Mouse (Mus musculus): ENCODE data around the gene Lad1. TPM values are rescaled to one million over a fixed set of nuclear protein-coding genes. Genes with fewer than 3 reads are reported as not detected.

The Lad1 gene
- total RNA-seq (2015; ENCODE audit: low replicate concordance) (not detected in 2 replicates), total RNA-seq (2017; ENCODE audit: low replicate concordance) (not detected in 2 replicates)

DNA sequence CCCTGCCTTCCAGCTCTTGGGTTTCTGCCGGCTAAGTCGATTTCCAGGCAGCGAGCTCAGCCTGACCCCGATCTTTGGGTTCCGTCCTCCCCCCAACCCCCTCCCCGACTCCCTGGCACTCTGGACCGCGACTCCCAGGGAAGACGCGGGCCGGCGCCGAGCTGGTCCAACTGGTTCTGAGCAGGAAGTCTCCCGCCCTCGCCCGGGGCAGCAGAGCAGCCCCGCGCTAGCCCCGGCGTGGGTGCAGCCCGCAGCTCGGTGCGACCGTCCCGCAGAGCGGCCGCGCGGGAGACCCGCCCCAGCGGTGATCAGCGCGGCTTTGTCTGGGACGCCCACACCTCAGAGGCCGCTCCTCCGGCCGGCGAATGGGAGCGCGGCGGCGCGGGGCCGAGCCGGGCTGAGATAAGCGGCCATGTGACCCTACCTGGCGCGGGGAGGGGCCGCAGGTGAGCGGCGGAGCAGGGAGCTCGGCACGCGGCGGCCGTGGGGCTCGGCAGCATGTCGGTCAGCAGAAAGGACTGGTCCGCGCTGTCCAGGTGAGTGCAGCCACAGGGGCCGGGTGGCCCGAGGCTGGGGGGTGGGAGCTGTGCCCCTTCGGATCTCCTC, at the start of gene Lad1:
TSS of gene Lad1 (plus strand) at position 118 of the 606 bp plus-strand sequence.
- ATAC-seq (replicated peaks; ENCODE audit: low FRiP score, poor library complexity, severe bottlenecking) = no peak

- ATAC-seq (replicated peaks; ENCODE audit: low FRiP score, poor library complexity, severe bottlenecking) = no peak
Observed at GRCm38 (mm10) chr1:135770237-135770636, 48.2 kb upstream of the Lad1 start.

DNA sequence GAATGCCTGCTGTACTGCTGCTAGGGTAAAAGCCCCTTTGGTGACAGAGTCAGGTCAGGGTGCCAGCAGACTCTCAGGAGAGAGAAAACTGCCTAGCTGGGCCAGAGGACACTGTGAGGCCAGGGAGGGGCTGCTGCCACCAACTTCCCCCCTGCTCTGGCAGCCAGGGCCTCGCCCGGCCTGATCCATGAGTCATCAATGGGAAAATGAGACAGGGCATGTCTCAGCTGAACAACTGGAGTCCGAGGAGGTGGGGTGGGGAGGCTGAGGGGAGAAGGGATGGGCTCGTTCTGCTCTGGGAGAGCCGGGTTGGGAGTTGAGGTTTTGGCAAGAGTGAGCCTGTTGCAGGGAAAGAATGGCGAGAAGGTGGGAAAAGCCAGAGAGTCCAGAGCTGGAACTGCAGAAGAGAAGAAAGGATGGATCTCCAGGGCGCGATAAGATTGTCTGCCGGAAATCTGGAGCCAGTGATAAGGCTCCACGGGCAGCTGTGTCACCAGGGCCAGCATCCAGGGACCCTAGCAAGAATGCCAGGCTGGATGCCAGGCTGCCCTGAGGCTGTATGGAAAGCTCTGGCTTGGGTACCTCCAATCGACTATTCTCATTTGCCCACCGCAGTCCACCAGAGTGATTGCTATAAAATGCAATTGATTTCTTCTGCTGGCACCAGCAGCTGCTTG, 47.4 kb upstream of the Lad1 start:
- no peak for ATAC-seq (replicated peaks; ENCODE audit: low FRiP score, poor library complexity, severe bottlenecking)

DNA sequence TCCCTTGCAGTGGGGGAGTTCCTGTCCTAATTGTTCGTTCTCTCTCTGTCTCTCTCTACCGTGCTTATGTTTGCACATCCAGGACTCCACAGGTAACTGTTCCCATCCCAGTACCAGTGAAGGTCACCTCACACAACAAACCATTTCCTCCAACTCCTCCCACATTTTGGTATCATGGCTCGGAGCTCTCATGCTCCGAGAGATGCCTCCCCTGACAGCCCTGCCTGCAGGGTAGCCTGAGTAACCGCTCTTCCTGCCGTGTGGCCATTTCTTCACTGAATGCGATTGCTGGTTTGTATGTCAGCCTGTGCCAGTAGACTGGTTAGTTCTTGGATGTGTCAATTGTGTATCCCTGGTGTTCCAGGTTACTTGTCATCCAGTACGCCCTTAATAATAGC, 46.8 kb upstream of the Lad1 start:
- ATAC-seq (replicated peaks; ENCODE audit: low FRiP score, poor library complexity, severe bottlenecking) = no peak

DNA sequence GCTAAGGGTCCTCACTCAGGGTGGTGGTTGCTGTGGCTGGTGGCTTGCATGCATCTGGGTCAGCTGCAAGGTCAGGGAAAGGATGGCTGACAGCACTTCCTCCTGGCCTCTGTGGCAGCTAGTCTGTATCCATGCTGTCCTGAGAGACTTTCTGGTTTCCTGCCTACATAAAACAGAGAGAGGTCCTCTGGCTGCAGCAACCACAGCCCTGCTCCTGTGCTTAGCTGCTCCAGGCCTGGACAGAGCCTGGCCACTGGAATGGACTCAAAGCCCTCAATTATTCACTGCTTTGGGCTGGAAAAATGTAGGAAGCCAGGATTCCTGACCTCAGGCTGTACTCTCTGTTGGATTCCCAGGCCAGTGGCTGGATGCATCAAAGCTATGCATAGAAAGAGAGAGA, 41.8 kb upstream of the Lad1 start:
- ATAC-seq (replicated peaks; ENCODE audit: low FRiP score, poor library complexity, severe bottlenecking) = no peak

DNA sequence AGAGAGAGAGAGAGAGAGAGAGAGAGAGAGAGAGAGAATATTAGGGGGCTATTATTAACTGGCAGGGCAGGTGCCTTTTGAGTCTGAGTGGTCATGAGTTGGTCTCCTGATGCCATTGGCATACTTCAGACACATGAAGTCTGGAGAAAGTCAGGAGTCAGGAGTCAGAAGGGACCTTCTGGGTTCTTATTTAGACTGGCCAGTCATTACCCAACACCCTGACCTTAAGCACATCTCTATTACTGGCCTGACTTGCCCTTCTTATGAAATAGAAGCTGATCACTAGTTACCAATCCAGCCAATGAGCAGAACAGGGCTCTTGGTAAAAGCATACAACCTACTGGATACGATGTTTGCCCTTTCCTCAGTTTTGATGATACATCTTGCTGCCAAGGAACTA, 41.4 kb upstream of the Lad1 start:
- no peak for ATAC-seq (replicated peaks; ENCODE audit: low FRiP score, poor library complexity, severe bottlenecking)

GRCm38 (mm10) chr1:135778780-135779535, 39.4 kb upstream of the Lad1 start, which contains the start of gene Tnni1:
Tnni1 (plus strand) TSS chr1:135779434.
- ATAC-seq (replicated peaks; ENCODE audit: low FRiP score, poor library complexity, severe bottlenecking) = no peak

GRCm38 (mm10) chr1:135780649-135781048, 37.7 kb upstream of the Lad1 start:
- ATAC-seq (replicated peaks; ENCODE audit: low FRiP score, poor library complexity, severe bottlenecking) = no peak

DNA sequence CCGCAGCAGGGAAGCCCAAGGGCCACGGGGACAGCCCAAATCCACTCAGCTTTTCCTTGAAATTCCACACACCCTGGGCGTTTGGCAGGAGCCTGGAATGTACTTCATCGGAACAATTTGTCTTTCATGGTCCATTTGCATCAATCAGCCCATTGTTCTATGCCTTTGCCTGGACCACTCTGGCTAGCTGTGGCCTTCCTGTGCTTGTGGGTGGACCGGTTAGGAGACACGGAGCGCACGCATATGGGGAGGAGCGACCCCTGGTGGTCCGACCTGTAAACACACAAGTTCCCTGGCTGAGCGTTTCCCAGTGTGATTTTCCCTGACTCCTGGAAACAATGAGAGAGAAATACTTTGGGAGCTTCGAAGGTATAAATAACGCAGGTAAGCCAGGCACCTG, 37.2 kb upstream of the Lad1 start:
- peak; percentile 71 for ATAC-seq (replicated peaks; ENCODE audit: low FRiP score, poor library complexity, severe bottlenecking)

DNA sequence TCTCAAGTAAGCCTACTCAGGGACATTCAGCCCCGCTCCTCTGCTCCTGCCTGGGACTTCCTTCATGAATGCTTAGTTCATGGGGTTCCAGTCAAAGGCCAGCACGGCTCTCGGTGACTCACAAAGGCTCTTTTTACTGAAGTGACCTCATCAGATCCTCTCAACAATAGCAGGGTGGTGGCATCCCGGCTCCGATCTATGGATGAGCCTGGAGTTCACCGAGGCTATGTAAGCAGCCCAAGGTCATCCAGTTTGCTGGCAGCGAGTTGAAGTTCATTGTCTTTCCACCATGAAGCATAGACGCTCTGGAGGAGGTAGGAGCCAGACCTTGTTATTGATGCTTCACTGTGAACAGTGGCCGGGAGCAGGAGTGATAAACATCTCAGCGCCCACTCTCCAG, 35.6 kb upstream of the Lad1 start:
- ATAC-seq (replicated peaks; ENCODE audit: low FRiP score, poor library complexity, severe bottlenecking) = no peak

- peak; percentile 66 for ATAC-seq (replicated peaks; ENCODE audit: low FRiP score, poor library complexity, severe bottlenecking)
Observed at GRCm38 (mm10) chr1:135787799-135788198, 30.6 kb upstream of the Lad1 start.

GRCm38 (mm10) chr1:135788708-135789107, 29.7 kb upstream of the Lad1 start:
- no peak for ATAC-seq (replicated peaks; ENCODE audit: low FRiP score, poor library complexity, severe bottlenecking)

GRCm38 (mm10) chr1:135789815-135790214, 28.6 kb upstream of the Lad1 start:
- peak; percentile 64; the same call in 1 of the 2 replicates for ATAC-seq (replicated peaks; ENCODE audit: low FRiP score, poor library complexity, severe bottlenecking)

- ATAC-seq (replicated peaks; ENCODE audit: low FRiP score, poor library complexity, severe bottlenecking) = no peak
Observed at GRCm38 (mm10) chr1:135792143-135792939, 26.1 kb upstream of the Lad1 start.

DNA sequence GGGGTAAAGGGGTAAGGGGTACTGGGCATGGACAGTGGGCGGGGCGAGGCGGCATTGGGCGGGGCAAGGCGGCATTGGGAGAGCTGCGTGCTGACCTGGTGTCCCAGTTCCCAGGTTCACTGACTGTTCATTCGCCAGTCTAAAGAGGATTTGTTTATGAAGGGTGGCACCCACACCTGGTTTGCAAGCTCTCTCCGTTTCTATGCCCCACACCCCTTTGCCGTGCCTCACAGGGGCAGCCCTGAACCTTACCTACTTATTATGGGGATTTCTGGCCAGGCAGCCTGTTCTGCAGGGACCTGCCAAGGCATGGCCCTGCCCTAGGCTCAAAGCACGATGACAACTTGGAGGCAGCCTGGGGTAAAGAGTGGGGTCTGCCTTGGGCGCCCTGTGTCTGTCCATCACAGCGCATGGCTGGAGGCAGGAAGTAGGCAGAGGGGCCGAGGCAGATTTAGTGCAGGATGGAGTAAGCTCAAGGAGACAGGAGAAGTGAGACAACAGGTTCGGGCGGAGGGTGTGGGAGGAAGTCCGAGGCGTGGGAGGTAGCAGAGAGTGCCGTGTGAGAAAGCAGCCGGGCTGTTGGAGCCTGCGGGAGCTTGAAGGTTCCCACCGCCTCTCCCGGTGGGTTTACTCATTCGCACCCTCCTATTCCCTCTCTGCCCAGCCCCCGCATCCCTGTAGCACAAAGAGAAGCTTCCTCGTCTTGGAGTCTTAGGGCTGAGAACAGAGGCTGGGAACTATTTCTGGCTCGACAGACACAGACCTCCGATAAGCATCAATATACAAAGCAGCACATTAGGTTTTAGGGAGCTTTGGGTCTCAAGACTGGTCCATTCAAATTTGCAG, 24.8 kb upstream of the Lad1 start:
- ATAC-seq (replicated peaks; ENCODE audit: low FRiP score, poor library complexity, severe bottlenecking) = no peak

DNA sequence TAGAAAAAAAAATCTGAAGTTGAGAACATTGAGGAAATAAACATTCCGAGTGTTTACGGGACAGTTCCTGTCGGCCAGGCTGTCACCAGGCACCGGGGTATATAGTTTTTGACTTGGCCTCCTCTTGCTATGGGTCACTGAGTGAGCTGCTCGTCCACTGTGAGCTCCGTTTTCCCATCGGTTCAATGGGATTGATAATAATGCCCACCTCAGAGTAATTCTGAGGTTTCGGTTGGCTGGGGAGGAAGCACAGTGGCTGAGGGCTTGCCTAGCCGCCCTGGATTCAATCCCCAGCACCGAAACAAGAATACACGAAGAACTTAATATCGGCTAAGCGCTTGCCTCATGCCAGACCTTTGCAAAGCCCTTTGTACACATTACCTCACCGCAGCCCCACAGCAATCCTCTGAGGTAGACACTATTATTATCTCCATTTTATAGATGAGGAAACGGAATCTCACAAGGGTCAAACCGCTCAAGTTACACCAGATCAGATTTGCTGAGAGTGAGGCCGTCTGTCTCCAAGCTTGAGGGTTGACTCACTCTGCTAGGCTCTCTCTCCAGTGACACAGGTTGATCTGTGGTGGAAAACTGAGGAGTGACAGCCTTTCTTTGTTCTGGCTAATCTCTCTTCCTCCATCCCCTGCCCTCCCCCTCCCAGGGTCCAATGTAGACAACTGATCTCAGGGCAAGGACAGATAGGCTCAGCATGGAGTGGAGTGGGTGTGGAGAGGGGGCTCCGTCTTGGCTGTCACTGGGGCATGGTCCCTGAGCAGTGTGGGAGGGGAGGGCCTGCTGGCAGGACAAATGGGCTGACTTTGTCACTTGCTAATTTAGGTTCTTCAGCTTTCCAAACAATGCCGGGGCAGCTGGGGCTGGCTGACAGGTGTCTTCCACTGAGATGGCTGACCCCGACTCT, 23.9 kb upstream of the Lad1 start:
- no peak for ATAC-seq (replicated peaks; ENCODE audit: low FRiP score, poor library complexity, severe bottlenecking)

DNA sequence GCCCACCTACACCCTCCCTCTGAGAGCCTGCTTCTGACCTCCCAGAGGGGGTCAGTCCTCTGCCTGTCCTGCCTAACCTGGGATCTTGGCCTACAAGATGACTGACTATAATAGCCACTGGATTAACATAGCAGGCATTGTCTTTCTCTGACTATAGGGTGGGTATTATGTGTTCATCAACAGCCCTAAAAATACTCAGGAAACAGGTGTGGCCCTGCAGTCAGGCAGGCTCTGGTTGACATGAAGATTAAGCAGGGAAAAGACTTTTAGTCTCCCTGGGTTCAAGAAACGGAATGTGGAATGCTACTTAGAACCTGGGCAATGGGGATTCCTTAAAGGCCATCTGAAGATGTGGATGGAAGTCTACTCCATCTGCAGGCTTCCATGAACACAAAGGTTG, 19.9 kb upstream of the Lad1 start:
- no peak for ATAC-seq (replicated peaks; ENCODE audit: low FRiP score, poor library complexity, severe bottlenecking)

DNA sequence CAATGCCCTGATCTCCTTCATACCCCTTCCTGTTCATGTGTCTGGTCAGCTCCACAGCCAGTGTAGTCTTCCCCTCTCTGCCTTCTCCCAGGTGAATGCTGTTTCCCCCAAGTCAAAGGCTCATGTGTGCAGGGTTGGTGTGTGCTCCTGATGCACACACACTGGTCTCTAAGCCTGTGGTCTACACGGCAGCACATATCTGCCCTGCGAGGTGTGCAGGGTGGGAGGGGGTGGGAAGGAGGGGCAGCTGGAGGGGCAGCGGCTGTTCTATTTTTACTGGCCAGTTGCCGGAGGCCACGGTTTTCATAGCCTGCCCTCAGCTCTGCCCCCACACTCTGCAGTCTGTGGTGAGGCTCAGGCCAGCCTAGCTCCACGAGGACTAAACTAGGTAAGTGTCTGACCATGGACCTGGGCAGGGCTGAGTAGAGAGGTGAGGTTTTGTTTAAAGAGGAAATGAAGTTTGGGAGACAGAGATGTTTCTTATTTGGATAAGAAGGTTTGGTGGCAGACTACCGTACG, 19.2 kb upstream of the Lad1 start:
- ATAC-seq (replicated peaks; ENCODE audit: low FRiP score, poor library complexity, severe bottlenecking) = no peak
